Mouse (Mus musculus): ENCODE data around the gene 4933425L06Rik. TPM values are rescaled to one million over a fixed set of nuclear protein-coding genes. Genes with fewer than 3 reads are reported as not detected.

The 4933425L06Rik gene
- not detected in 2 replicates for polyA plus RNA-seq (2012; rRNA removed)

GRCm38 (mm10) chr13:105081862-105082261 lies at the start of gene 4933425L06Rik:
TSS of gene 4933425L06Rik (plus strand) at chr13:105082122.
- no peak for DNase-seq (ENCODE audit: low read depth, low spot score)
- 90% methylated on average over 10 of the region's 10 CpGs for WGBS

- DNase-seq (ENCODE audit: low read depth, low spot score), result no peak
- WGBS, result 86% methylated on average over 12 of the region's 12 CpGs
Measured at GRCm38 (mm10) chr13:105037816-105038215, 44.1 kb upstream of the 4933425L06Rik start.

- no peak for DNase-seq (ENCODE audit: low read depth, low spot score)
- WGBS, result 76% methylated on average over 5 of the region's 5 CpGs
Measured at GRCm38 (mm10) chr13:105038334-105038733, 43.6 kb upstream of the 4933425L06Rik start.

GRCm38 (mm10) chr13:105043882-105044281 lies 38.0 kb upstream of the 4933425L06Rik start:
- WGBS, result 50% methylated on average over 3 of the region's 3 CpGs
- no peak for DNase-seq (ENCODE audit: low read depth, low spot score)

GRCm38 (mm10) chr13:105047377-105047776 lies 34.5 kb upstream of the 4933425L06Rik start:
- no peak for DNase-seq (ENCODE audit: low read depth, low spot score)
- 52% methylated on average over 9 of the region's 9 CpGs for WGBS

GRCm38 (mm10) chr13:105048662-105049061 lies 33.3 kb upstream of the 4933425L06Rik start:
- 76% methylated on average over 8 of the region's 8 CpGs for WGBS
- no peak for DNase-seq (ENCODE audit: low read depth, low spot score)

GRCm38 (mm10) chr13:105051432-105051831 lies 30.5 kb upstream of the 4933425L06Rik start:
- no peak for DNase-seq (ENCODE audit: low read depth, low spot score)
- WGBS, result 56% methylated on average over 6 of the region's 6 CpGs

GRCm38 (mm10) chr13:105053618-105054017 lies 28.3 kb upstream of the 4933425L06Rik start:
- whole genome bisulfite sequencing, result 10% methylated on average over 12 of the region's 12 CpGs
- DNase-seq (ENCODE audit: low read depth, low spot score), result no peak

- 1% methylated on average over 75 of the region's 75 CpGs for WGBS
- no peak for DNase-seq (ENCODE audit: low read depth, low spot score)
Measured at GRCm38 (mm10) chr13:105054181-105054940, 27.6 kb upstream of the 4933425L06Rik start, which contains the start of gene Rgs7bp. TSS of gene Rgs7bp (minus strand) at chr13:105054930.

- WGBS, result 2% methylated on average over 8 of the region's 8 CpGs
- DNase-seq (ENCODE audit: low read depth, low spot score), result no peak
Measured at GRCm38 (mm10) chr13:105054941-105055309, 27.0 kb upstream of the 4933425L06Rik start.

GRCm38 (mm10) chr13:105055374-105055773 lies 26.5 kb upstream of the 4933425L06Rik start:
- DNase-seq (ENCODE audit: low read depth, low spot score), result no peak
- 6% methylated on average over 5 of the region's 5 CpGs for WGBS

GRCm38 (mm10) chr13:105066119-105066518 lies 15.8 kb upstream of the 4933425L06Rik start:
- no peak for DNase-seq (ENCODE audit: low read depth, low spot score)

- DNase-seq (ENCODE audit: low read depth, low spot score), result no peak
- 56% methylated on average over 7 of the region's 7 CpGs for WGBS
Measured at GRCm38 (mm10) chr13:105066890-105067845, 14.8 kb upstream of the 4933425L06Rik start.

- DNase-seq (ENCODE audit: low read depth, low spot score), result no peak
- WGBS, result 90% methylated on average over 3 of the region's 3 CpGs
Measured at GRCm38 (mm10) chr13:105089276-105089675, 7.4 kb downstream of the 4933425L06Rik start.

GRCm38 (mm10) chr13:105096316-105096715 lies 14.4 kb downstream of the 4933425L06Rik start:
- no peak for DNase-seq (ENCODE audit: low read depth, low spot score)
- WGBS, result 88% methylated on average over 2 of the region's 2 CpGs

GRCm38 (mm10) chr13:105100705-105101104 lies 18.8 kb downstream of the 4933425L06Rik start:
- DNase-seq (ENCODE audit: low read depth, low spot score), result no peak
- 93% methylated on average over 4 of the region's 4 CpGs for WGBS

- no peak for DNase-seq (ENCODE audit: low read depth, low spot score)
- WGBS, result 71% methylated on average over 2 of the region's 2 CpGs
Measured at GRCm38 (mm10) chr13:105104385-105104784, 22.5 kb downstream of the 4933425L06Rik start.

GRCm38 (mm10) chr13:105111599-105111998 lies 29.7 kb downstream of the 4933425L06Rik start:
- WGBS, result 85% methylated on average over 6 of the region's 6 CpGs
- no peak for DNase-seq (ENCODE audit: low read depth, low spot score)

- DNase-seq (ENCODE audit: low read depth, low spot score), result no peak
Measured at GRCm38 (mm10) chr13:105121617-105122016, 39.7 kb downstream of the 4933425L06Rik start.

GRCm38 (mm10) chr13:105122092-105122491 lies 40.2 kb downstream of the 4933425L06Rik start:
- 56% methylated on average over 3 of the region's 3 CpGs for WGBS
- no peak for DNase-seq (ENCODE audit: low read depth, low spot score)
